Mouse (Mus musculus): Measurements from ENCODE around the gene Ints2. TPM values are rescaled to one million over a fixed set of nuclear protein-coding genes. Genes with fewer than 3 reads are reported as not detected.
"Not testable (repeated sequence)": the region's sequence is repeated elsewhere in the genome, so short reads cannot be mapped to it uniquely, and the experiment has no call there.

The Ints2 gene
- 20.3 and 21.2 TPM in 2 replicates for polyA plus RNA-seq (2016; fragmentation: Nextera tagmentation; extraction: Ambion mirVana)

DNA sequence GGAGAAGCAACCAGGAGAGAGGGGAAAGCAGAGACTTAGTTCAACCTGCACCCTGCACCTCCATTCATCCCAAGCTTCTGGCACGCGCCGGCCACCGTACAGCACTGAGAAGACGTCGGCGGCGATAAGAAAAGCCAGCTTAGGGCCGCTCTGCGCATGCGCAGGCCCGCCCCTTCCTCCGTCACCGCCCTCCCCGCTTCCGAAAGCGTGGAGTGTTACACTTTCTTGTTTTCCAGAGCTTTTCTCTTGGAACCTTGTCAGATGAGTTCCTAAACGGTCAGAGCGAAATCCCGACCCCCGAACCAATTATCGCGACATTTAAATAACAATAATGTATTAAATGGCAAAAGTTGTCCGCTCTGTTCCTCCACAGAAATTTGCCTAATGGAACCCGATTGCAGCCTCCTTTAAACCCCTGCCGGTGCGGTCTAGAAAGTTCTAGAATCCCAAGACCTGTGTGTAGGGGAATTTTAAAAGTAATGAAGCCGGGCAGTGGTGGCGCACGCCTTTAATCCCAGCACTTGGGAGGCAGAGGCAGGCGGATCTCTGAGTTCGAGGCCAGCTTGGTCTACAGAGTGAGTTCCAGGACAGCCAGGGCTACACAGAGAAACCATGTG, at the start of gene Ints2:
Gene Ints2 (minus strand): TSS at position 116 of the 617 bp plus-strand sequence.
- peaks cover 9% of the 10 kb centered on the region for H3K4me1 ChIP-seq (replicated peaks)
- 7% methylated on average over 32 of the region's 32 CpGs for WGBS
- H3K4me2 ChIP-seq = peak within 1 kb of the TSS; percentile 80

DNA sequence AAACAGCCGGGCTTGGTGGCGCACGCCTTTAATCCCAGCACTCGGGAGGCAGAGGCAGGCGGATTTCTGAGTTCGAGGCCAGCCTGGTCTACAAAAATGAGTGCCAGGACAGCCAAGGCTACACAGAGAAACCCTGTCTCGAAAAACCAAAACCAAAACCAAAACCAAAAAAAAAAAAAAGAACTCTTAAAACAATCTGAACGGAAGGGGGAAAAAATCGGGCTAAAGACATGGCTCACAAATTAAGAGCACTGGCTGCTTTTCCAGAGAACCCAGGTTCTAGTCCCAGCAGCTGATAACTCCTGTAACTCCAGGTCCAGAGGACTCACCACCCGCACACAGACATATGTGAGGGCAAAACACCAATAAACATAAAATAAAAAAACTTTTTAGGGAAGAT, 34.8 kb upstream of the Ints2 start:
- ATAC-seq (ENCODE audit: insufficient number of reproducible peaks, low FRiP score); H3K4me2 ChIP-seq; H3K4me1 ChIP-seq (replicated peaks); H3K27me3 ChIP-seq (replicated peaks); H3K4me3 ChIP-seq; H3K9me3 ChIP-seq (replicated peaks); H3K9ac ChIP-seq; H3K27ac ChIP-seq (ENCODE audit: poor library complexity, severe bottlenecking): not testable (repeated sequence)
- WGBS = 93% methylated on average over 10 of the region's 10 CpGs
- H3K36me3 ChIP-seq = peaks cover 29% of the 10 kb centered on the region

More for the DNA sequence above, at the start of gene Ints2:
- Histone ChIP-seq H3K4me3 (peak within 1 kb of the TSS; percentile 84), H3K27me3 (replicated peaks) (no peaks in the 10 kb centered on the region), H3K36me3 (peaks cover 8% of the 10 kb centered on the region), H3K9ac (peak within 1 kb of the TSS; percentile 95), H3K27ac (ENCODE audit: poor library complexity, severe bottlenecking) (peak within 1 kb of the TSS; percentile 75), H3K9me3 (replicated peaks) (no peaks in the 10 kb centered on the region)
- peak; percentile 90 for ATAC-seq (ENCODE audit: insufficient number of reproducible peaks, low FRiP score)

GRCm38 (mm10) chr11:86291714-86292113, 34.3 kb upstream of the Ints2 start:
- H3K4me3 ChIP-seq = no peak overlapping the region
- no peak overlapping the region for H3K9ac ChIP-seq
- 95% methylated on average over 6 of the region's 6 CpGs for WGBS
- H3K4me1 ChIP-seq (replicated peaks) = peaks cover under 1% of the 10 kb centered on the region; the same call in 1 of the 2 replicates
- ATAC-seq (ENCODE audit: insufficient number of reproducible peaks, low FRiP score) = no peak
- H3K9me3 ChIP-seq (replicated peaks) = no peaks in the 10 kb centered on the region
- H3K4me2 ChIP-seq = no peak overlapping the region
- H3K27me3 ChIP-seq (replicated peaks) = no peaks in the 10 kb centered on the region
- H3K27ac ChIP-seq (ENCODE audit: poor library complexity, severe bottlenecking) = no peak overlapping the region
- peaks cover 24% of the 10 kb centered on the region for H3K36me3 ChIP-seq

DNA sequence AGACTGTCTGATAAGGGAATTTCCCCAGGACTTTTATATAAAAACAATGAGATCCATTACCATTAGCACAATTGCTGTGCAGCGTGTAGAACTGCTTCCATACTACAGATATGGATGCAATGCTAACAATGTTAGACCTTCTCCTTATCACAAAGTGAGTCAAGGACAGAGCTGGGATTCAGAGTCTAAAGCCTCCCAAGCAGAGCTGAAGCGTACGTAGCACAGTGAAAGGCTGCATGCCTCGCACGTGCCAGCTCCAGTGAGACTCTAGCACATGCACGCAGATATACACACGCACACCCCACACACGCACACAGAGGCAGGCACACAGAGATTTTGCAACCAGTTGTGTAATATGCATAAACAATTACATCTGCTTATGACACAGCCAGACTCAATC, 28.4 kb upstream of the Ints2 start:
- ATAC-seq (ENCODE audit: insufficient number of reproducible peaks, low FRiP score) = peak; percentile 89
- Histone ChIP-seq H3K4me1 (replicated peaks) (peaks cover 16% of the 10 kb centered on the region; the same call in 1 of the 2 replicates), H3K9ac (no peak overlapping the region), H3K9me3 (replicated peaks) (no peaks in the 10 kb centered on the region), H3K27ac (ENCODE audit: poor library complexity, severe bottlenecking) (peak overlapping the region; percentile 83), H3K27me3 (replicated peaks) (no peaks in the 10 kb centered on the region), H3K4me3 (no peak overlapping the region), H3K4me2 (no peak overlapping the region), H3K36me3 (peaks cover 55% of the 10 kb centered on the region)
- 45% methylated on average over 8 of the region's 8 CpGs for WGBS

DNA sequence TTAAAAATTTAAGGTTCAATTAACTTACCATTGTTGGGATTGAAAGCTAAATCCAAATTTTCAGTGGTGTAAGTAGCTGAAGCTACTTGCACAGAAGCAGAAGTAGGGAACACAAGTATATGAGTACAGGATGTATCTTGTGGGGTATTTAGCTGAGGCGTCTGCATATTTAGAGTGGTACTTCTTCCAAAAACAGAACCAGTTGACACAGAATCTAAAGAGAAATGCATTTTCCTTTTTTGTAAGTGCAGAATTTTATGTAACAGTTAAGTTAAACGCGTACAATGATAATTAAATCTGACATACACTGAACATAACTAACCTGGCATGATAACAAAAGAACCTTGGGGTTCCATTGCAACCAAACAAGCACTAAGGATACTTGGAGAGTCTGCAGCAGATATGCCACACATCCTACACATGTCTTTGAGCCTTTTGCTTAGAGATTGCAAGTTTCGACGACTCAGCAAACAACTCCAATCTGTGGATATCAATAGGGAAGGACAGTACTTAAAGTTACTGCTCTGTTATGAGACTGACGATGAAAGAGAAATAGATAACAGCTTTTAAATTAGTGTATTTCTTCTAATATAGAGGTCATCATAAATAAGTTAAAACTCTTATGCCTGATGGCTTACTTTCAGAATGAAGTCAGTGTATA, 21.2 kb upstream of the Ints2 start:
- Histone ChIP-seq H3K4me2 (no peak overlapping the region), H3K27ac (ENCODE audit: poor library complexity, severe bottlenecking) (no peak overlapping the region), H3K27me3 (replicated peaks) (no peaks in the 10 kb centered on the region), H3K36me3 (peaks cover 65% of the 10 kb centered on the region), H3K4me1 (replicated peaks) (no peaks in the 10 kb centered on the region), H3K4me3 (no peak overlapping the region), H3K9me3 (replicated peaks) (no peaks in the 10 kb centered on the region), H3K9ac (no peak overlapping the region)
- 92% methylated on average over 6 of the region's 6 CpGs for WGBS
- ATAC-seq (ENCODE audit: insufficient number of reproducible peaks, low FRiP score) = no peak

GRCm38 (mm10) chr11:86257054-86257453, 321 bp downstream of the Ints2 start:
- H3K4me3 ChIP-seq = peak overlapping the region; percentile 84
- peak; percentile 30; the same call in 1 of the 2 replicates for ATAC-seq (ENCODE audit: insufficient number of reproducible peaks, low FRiP score)
- H3K9me3 ChIP-seq (replicated peaks) = no peaks in the 10 kb centered on the region
- H3K9ac ChIP-seq = peak overlapping the region; percentile 95
- no peaks in the 10 kb centered on the region for H3K27me3 ChIP-seq (replicated peaks)
- peak overlapping the region; percentile 75 for H3K27ac ChIP-seq (ENCODE audit: poor library complexity, severe bottlenecking)
- WGBS = under 1% methylated on average over 22 of the region's 22 CpGs
- peaks cover 13% of the 10 kb centered on the region for H3K36me3 ChIP-seq
- peaks cover 9% of the 10 kb centered on the region for H3K4me1 ChIP-seq (replicated peaks)
- H3K4me2 ChIP-seq = peak overlapping the region; percentile 80

DNA sequence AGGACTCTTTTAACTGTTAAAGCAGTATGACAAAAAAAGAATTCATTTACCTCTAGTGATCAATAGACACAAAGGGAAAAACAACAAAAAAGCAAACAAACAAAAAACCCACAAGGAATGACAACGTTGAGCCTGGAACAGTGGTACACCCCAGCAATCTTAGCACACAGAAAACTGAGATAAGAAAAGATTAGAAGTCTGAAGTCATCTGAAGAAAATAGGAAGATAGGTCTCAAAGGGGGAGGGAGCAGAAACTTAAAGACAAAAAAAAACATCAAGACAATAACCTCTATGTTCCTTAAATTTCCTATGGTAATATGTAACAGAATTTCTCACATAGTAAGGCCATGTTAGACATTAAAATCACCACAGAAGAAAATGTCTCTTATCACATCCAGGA, 4.0 kb downstream of the Ints2 start:
- Histone ChIP-seq H3K4me3 (no peak overlapping the region), H3K4me1 (replicated peaks) (peaks cover 9% of the 10 kb centered on the region), H3K27me3 (replicated peaks) (no peaks in the 10 kb centered on the region), H3K4me2 (no peak overlapping the region), H3K9ac (no peak overlapping the region), H3K27ac (ENCODE audit: poor library complexity, severe bottlenecking) (no peak overlapping the region), H3K36me3 (peaks cover 42% of the 10 kb centered on the region), H3K9me3 (replicated peaks) (no peaks in the 10 kb centered on the region)
- ATAC-seq (ENCODE audit: insufficient number of reproducible peaks, low FRiP score) = no peak
- 61% methylated on average over 1 of the region's 1 CpGs for WGBS

DNA sequence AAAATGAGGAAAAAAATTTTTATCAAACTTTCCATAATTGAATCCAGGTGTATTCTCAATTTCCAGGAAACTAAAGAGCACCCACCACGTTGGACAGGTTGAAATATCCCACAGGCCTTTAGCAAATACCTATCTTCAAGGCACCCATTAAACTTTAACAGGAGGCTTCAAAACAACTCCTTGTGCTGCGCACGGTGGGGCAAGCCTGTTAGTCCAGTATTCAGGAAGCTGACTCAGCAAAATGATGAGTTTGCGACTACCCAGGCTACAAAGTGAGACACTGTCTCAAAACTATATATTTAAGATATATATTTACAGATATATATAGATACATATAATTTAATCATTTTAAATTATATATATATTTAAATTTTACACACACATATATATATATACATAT, 24.9 kb downstream of the Ints2 start:
- Histone ChIP-seq H3K4me3 (no peak overlapping the region), H3K9ac (no peak overlapping the region), H3K36me3 (peaks cover 44% of the 10 kb centered on the region), H3K9me3 (replicated peaks) (no peaks in the 10 kb centered on the region), H3K27ac (ENCODE audit: poor library complexity, severe bottlenecking) (no peak overlapping the region), H3K27me3 (replicated peaks) (no peaks in the 10 kb centered on the region), H3K4me1 (replicated peaks) (no peaks in the 10 kb centered on the region), H3K4me2 (no peak overlapping the region)
- WGBS = 88% methylated on average over 4 of the region's 4 CpGs
- ATAC-seq (ENCODE audit: insufficient number of reproducible peaks, low FRiP score) = no peak

GRCm38 (mm10) chr11:86231781-86232350, 25.5 kb downstream of the Ints2 start:
- Histone ChIP-seq H3K9ac (no peak overlapping the region), H3K27me3 (replicated peaks) (no peaks in the 10 kb centered on the region), H3K4me1 (replicated peaks) (no peaks in the 10 kb centered on the region), H3K36me3 (peaks cover 45% of the 10 kb centered on the region), H3K4me3 (no peak overlapping the region), H3K27ac (ENCODE audit: poor library complexity, severe bottlenecking) (no peak overlapping the region), H3K4me2 (no peak overlapping the region), H3K9me3 (replicated peaks) (no peaks in the 10 kb centered on the region)
- ATAC-seq (ENCODE audit: insufficient number of reproducible peaks, low FRiP score) = no peak
- 93% methylated on average over 13 of the region's 13 CpGs for WGBS

DNA sequence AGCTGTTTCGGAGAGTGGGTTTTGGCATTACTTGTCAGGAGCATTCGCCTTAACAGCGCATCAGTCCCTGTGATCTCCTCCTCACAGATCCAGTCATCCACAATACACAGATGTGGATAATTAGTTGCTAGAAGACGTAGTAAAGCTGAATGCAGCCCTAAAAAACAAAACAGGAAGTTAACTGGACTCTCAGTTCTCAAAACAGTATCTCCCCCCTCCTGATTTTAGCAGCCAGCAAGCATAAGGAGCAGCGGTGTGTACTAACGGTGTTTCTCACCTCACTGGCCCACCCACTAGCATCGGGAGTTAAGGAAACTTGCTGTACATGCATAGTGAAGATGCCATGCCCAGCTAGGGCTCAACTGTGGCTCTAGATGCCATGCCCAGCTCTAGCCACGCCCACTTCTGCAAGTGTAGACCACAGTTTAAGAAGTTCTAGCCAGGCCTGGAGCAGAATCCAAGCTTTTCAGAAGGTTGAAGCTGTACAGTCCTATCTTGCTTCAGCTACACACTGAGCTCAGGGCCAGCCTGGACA, 30.7 kb downstream of the Ints2 start:
- H3K9me3 ChIP-seq (replicated peaks) = no peaks in the 10 kb centered on the region
- WGBS = 83% methylated on average over 8 of the region's 8 CpGs
- ATAC-seq (ENCODE audit: insufficient number of reproducible peaks, low FRiP score) = no peak
- H3K27ac ChIP-seq (ENCODE audit: poor library complexity, severe bottlenecking) = no peak overlapping the region
- no peak overlapping the region for H3K4me3 ChIP-seq
- no peaks in the 10 kb centered on the region for H3K27me3 ChIP-seq (replicated peaks)
- H3K4me1 ChIP-seq (replicated peaks) = no peaks in the 10 kb centered on the region
- H3K4me2 ChIP-seq = no peak overlapping the region
- no peak overlapping the region for H3K9ac ChIP-seq
- peaks cover 52% of the 10 kb centered on the region for H3K36me3 ChIP-seq

GRCm38 (mm10) chr11:86225761-86226160, 31.6 kb downstream of the Ints2 start:
- no peak overlapping the region for H3K4me3 ChIP-seq

More at GRCm38 (mm10) chr11:86225761-86226160, 31.6 kb downstream of the Ints2 start:
- Histone ChIP-seq H3K27me3 (replicated peaks) (no peaks in the 10 kb centered on the region), H3K9ac (no peak overlapping the region), H3K4me2 (no peak overlapping the region), H3K9me3 (replicated peaks) (no peaks in the 10 kb centered on the region), H3K27ac (ENCODE audit: poor library complexity, severe bottlenecking) (no peak overlapping the region), H3K4me1 (replicated peaks) (no peaks in the 10 kb centered on the region), H3K36me3 (peaks cover 47% of the 10 kb centered on the region)
- WGBS = 86% methylated on average over 4 of the region's 4 CpGs
- ATAC-seq (ENCODE audit: insufficient number of reproducible peaks, low FRiP score) = no peak

Data from heart, embryonic 12.5 days (tissue).